Mouse (Mus musculus) lung, postnatal 10 days (tissue): ENCODE data around the gene Gm8797.
A peak's percentile ranks its signal among the peaks of the same experiment; 100 is the strongest.
"Not testable (repeated sequence)": the region's sequence is repeated elsewhere in the genome, so short reads cannot be mapped to it uniquely, and the experiment has no call there.

Source experiments
- DNase-seq: peaks from one replicate; pipeline ENCODE4 v3.0.0; 2021

The Gm8797 gene

GRCm38 (mm10) chr3:5750506-5750905, at the start of gene Gm8797:
Gene Gm8797, plus strand, starts transcription at chr3:5750806.
- DNase-seq: not testable (repeated sequence)

DNA sequence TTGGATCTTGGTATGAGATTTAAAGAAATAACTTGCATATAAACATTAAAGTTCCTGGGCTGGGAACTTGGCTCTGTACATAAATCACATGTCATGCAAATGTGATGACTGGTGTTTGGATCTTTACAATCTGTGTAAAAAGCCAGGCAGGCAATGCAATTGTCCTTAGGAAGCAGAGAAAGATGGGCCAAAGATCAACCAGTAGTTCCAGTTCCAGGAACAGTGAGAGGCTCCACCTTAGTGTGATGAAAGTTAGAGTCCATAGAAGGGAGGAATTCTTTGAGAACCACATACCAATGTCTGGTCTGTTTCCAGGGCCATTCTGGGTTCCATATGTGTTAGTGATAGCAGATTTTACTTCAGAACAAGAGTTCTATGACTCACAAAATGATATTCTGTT, 36.1 kb upstream of the Gm8797 start:
- DNase-seq: no peak

- DNase-seq: no peak
Measured at GRCm38 (mm10) chr3:5732931-5733330, 17.7 kb upstream of the Gm8797 start.

- peak; percentile 19 for DNase-seq
Measured at GRCm38 (mm10) chr3:5754763-5755478, 4.3 kb downstream of the Gm8797 start.

DNA sequence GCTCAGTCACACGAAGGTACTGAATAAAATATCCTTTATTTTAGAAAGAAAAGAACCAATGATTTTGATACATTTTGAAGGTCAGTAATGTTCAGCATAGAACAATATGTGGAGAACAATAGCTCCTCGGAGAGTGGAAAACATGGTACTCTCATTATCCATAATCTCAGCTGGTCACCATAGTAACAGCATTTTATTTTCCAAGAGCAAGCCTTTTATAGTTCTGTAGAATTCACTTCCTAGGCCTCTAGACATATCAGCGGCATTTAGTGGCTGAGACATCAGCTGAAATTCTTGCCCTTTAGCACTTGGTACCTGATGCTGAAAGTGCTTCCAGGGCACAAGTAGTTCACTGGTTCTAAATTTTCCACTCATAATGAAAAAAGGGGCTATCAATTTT, 15.7 kb downstream of the Gm8797 start:
- no peak for DNase-seq

GRCm38 (mm10) chr3:5776894-5777293, 26.3 kb downstream of the Gm8797 start:
- DNase-seq: no peak
